Mouse (Mus musculus): ENCODE data around the gene Exosc2.
"Not testable (repeated sequence)": the region's sequence is repeated elsewhere in the genome, so short reads cannot be mapped to it uniquely, and the experiment has no call there.

The Exosc2 gene

GRCm38 (mm10) chr2:31667332-31667731 is 3.2 kb upstream of the Exosc2 start:
- DNase-seq (ENCODE audit: low read depth) = no peak

- no peak for DNase-seq (ENCODE audit: low read depth)
Observed at GRCm38 (mm10) chr2:31678641-31679040, 8.1 kb downstream of the Exosc2 start.

- not testable (repeated sequence) for DNase-seq (ENCODE audit: low read depth)
Observed at GRCm38 (mm10) chr2:31681051-31681707, 10.7 kb downstream of the Exosc2 start.

GRCm38 (mm10) chr2:31681731-31682235 is 11.3 kb downstream of the Exosc2 start:
- DNase-seq (ENCODE audit: low read depth) = no peak

- peak; percentile 66 for DNase-seq (ENCODE audit: low read depth)
Observed at GRCm38 (mm10) chr2:31683666-31684065, 13.2 kb downstream of the Exosc2 start.

GRCm38 (mm10) chr2:31688074-31688925 is 17.8 kb downstream of the Exosc2 start, which contains the start of gene Abl1:
Gene Abl1 (plus strand): TSS chr2:31688376.
- peak; percentile 94 for DNase-seq (ENCODE audit: low read depth)

- no peak for DNase-seq (ENCODE audit: low read depth)
Observed at GRCm38 (mm10) chr2:31689045-31689444, 18.5 kb downstream of the Exosc2 start.

GRCm38 (mm10) chr2:31690063-31690462 is 19.5 kb downstream of the Exosc2 start:
- no peak for DNase-seq (ENCODE audit: low read depth)

GRCm38 (mm10) chr2:31698209-31698608 is 27.7 kb downstream of the Exosc2 start:
- DNase-seq (ENCODE audit: low read depth) = no peak

- no peak for DNase-seq (ENCODE audit: low read depth)
Observed at GRCm38 (mm10) chr2:31700545-31701446, 30.3 kb downstream of the Exosc2 start.

- no peak for DNase-seq (ENCODE audit: low read depth)
Observed at GRCm38 (mm10) chr2:31703226-31703625, 32.7 kb downstream of the Exosc2 start.

- no peak for DNase-seq (ENCODE audit: low read depth)
Observed at GRCm38 (mm10) chr2:31705914-31706313, 35.4 kb downstream of the Exosc2 start.

- DNase-seq (ENCODE audit: low read depth) = no peak
Observed at GRCm38 (mm10) chr2:31706531-31706930, 36.0 kb downstream of the Exosc2 start.

GRCm38 (mm10) chr2:31712716-31713115 is 42.2 kb downstream of the Exosc2 start:
- DNase-seq (ENCODE audit: low read depth) = no peak

GRCm38 (mm10) chr2:31713813-31714212 is 43.3 kb downstream of the Exosc2 start:
- DNase-seq (ENCODE audit: low read depth) = no peak

GRCm38 (mm10) chr2:31714780-31715179 is 44.3 kb downstream of the Exosc2 start:
- no peak for DNase-seq (ENCODE audit: low read depth)

GRCm38 (mm10) chr2:31715985-31716384 is 45.5 kb downstream of the Exosc2 start:
- no peak for DNase-seq (ENCODE audit: low read depth)

GRCm38 (mm10) chr2:31719202-31719880 is 48.8 kb downstream of the Exosc2 start:
- no peak for DNase-seq (ENCODE audit: low read depth)

GRCm38 (mm10) chr2:31719944-31720343 is 49.4 kb downstream of the Exosc2 start:
- DNase-seq (ENCODE audit: low read depth) = no peak

- no peak for DNase-seq (ENCODE audit: low read depth)
Observed at GRCm38 (mm10) chr2:31720783-31721182, 50.3 kb downstream of the Exosc2 start.

GRCm38 (mm10) chr2:31724730-31725490 is 54.4 kb downstream of the Exosc2 start:
- peak; percentile 63 for DNase-seq (ENCODE audit: low read depth)
